Mouse (Mus musculus) kidney, adult 2 months (tissue): ENCODE data around the gene Magi1.

Experiments
- CTCF ChIP-seq: fragments of 200-500 bp; conservative IDR thresholded peaks from 2 replicates; pipeline ENCODE4 v1.5.1; 2011; ENCODE audit warnings: low read depth, mild to moderate bottlenecking, control low read depth, low read length, moderate library complexity, mixed read lengths; ENCODE audit not compliant: insufficient read depth, insufficient read length
- POLR2A ChIP-seq: fragments of 200-500 bp; IDR thresholded peaks from one replicate; pipeline ENCODE4 v1.6.1; 2011; ENCODE audit warnings: low read depth, low read length, control low read depth

- TF ChIP-seq CTCF = no peak
- no peak for TF ChIP-seq POLR2A
Observed at GRCm38 (mm10) chr6:94181673-94182255, 102.0 kb downstream of the Magi1 start.
